Mouse (Mus musculus): Measurements from ENCODE around the gene Snap47.

DNA sequence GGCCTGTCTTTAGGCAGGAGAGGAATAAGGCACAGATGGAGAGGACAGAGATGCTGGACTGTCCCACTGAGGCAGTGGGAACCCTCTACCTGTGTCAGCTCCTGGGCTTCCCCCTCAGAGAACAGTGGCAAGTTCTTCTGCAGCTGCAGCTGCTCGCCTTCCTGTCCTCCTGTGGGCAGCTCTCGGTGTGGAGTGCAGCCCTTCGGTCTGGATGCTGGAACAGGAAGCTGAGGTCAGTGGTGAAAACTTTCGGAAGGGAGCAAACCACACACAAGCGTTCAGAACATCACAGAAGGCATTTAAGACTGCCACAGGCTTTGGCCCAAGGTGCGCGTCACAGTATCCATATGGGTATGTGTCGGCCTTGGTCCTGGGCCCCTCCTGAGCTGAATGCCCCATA is 29.6 kb downstream of the Snap47 start:
- no peak for TF ChIP-seq POLR2A (IDR thresholded peaks at IDR 0.05; ENCODE audit: insufficient read depth, low read length)
- TF ChIP-seq CTCF (IDR thresholded peaks at IDR 0.05; ENCODE audit: low read depth, low read length), result no peak

Data from ES-Bruce4 (cell line).